Mouse (Mus musculus): ENCODE measurements around the gene 1110032A03Rik.

Gene 1110032A03Rik

GRCm38 (mm10) chr9:50768107-50769002 is 7.0 kb downstream of the 1110032A03Rik start, which contains the start of gene Fdxacb1:
Gene Fdxacb1 (plus strand): TSS chr9:50768236.
- peak; percentile 99 for DNase-seq

GRCm38 (mm10) chr9:50767531-50768106 is 7.7 kb downstream of the 1110032A03Rik start:
- no peak for DNase-seq

- no peak for DNase-seq
Measured at GRCm38 (mm10) chr9:50763331-50763730, 12.0 kb downstream of the 1110032A03Rik start.

- no peak for DNase-seq
Measured at GRCm38 (mm10) chr9:50761520-50762243, 13.6 kb downstream of the 1110032A03Rik start.

- DNase-seq: no peak
Measured at GRCm38 (mm10) chr9:50756711-50757110, 18.6 kb downstream of the 1110032A03Rik start.

- no peak for DNase-seq
Measured at GRCm38 (mm10) chr9:50753947-50754346, 21.4 kb downstream of the 1110032A03Rik start.

- peak; percentile 84 for DNase-seq
Measured at GRCm38 (mm10) chr9:50752784-50753615, 22.3 kb downstream of the 1110032A03Rik start.

- no peak for DNase-seq
Measured at GRCm38 (mm10) chr9:50752054-50752602, 23.2 kb downstream of the 1110032A03Rik start, which contains the start of gene Hspb2. Gene Hspb2 (minus strand): TSS chr9:50752354.

GRCm38 (mm10) chr9:50751323-50751722 is 24.0 kb downstream of the 1110032A03Rik start, which contains the start of gene Cryab:
Gene Cryab (plus strand): TSS chr9:50751325.
- no peak for DNase-seq

GRCm38 (mm10) chr9:50750706-50751105 is 24.6 kb downstream of the 1110032A03Rik start:
- no peak for DNase-seq

- DNase-seq: peak; percentile 91
Measured at GRCm38 (mm10) chr9:50746214-50746677, 29.1 kb downstream of the 1110032A03Rik start, which contains the start of gene 2310030G06Rik. Gene 2310030G06Rik (minus strand): TSS chr9:50746536.

- DNase-seq: peak; percentile 55
Measured at GRCm38 (mm10) chr9:50745806-50746205, 29.5 kb downstream of the 1110032A03Rik start.

GRCm38 (mm10) chr9:50742744-50743143 is 32.6 kb downstream of the 1110032A03Rik start:
- DNase-seq: peak; percentile 53

- DNase-seq: no peak
Measured at GRCm38 (mm10) chr9:50742261-50742660, 33.1 kb downstream of the 1110032A03Rik start.

- no peak for DNase-seq
Measured at GRCm38 (mm10) chr9:50740867-50741784, 34.2 kb downstream of the 1110032A03Rik start.

GRCm38 (mm10) chr9:50738914-50739870 is 36.1 kb downstream of the 1110032A03Rik start, which contains the start of gene Dixdc1:
Gene Dixdc1 (minus strand): TSS chr9:50739517.
- peak; percentile 97 for DNase-seq

GRCm38 (mm10) chr9:50734989-50735388 is 40.3 kb downstream of the 1110032A03Rik start:
- peak; percentile 76 for DNase-seq

GRCm38 (mm10) chr9:50732560-50732959 is 42.8 kb downstream of the 1110032A03Rik start:
- no peak for DNase-seq

GRCm38 (mm10) chr9:50729600-50729999 is 45.7 kb downstream of the 1110032A03Rik start:
- no peak for DNase-seq
